Mouse (Mus musculus): ENCODE measurements around the gene Dscam. TPM values are rescaled to one million over a fixed set of nuclear protein-coding genes. Genes with fewer than 3 reads are reported as not detected.

Gene Dscam
- polyA plus RNA-seq, 1 experiment from 2014 or later: 13.2 TPM

DNA sequence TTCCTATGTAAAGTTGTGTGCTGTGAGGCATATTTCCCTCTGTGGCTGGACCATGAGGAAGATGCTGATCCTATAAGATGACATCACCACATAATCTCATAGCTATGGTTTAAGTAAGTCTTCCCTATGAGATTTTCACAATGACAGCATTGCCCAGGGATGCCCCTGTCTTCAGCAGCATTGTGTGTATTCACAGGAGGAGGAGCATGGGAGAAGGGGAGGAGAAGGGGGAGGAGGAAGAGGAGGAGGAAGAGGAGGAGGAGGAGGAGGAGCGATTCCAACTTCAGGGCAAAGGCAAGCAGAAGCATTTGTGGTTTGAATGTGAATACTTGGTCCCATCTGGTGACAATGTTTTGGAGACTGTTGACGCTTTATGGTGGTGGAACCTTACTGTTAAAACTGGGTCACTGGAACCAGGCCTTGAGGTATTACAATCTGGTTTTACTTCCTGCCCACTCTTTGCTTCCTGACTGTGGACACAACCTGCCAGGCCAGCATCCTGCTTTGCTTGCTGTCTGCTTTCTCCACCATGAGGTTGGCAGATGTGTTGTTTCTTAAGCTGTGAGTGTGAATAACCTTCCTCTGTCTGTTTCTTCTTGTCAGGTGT lies 154.2 kb downstream of the Dscam start:
- Histone ChIP-seq H3K4me2 (no peak overlapping the region), H3K4me3 (replicated peaks) (no peak overlapping the region), H3K36me3 (no peaks in the 10 kb centered on the region), H3K27ac (replicated peaks) (no peak overlapping the region), H3K4me1 (peaks cover 12% of the 10 kb centered on the region), H3K27me3 (replicated peaks) (no peaks in the 10 kb centered on the region), H3K9me3 (replicated peaks) (no peaks in the 10 kb centered on the region), H3K9ac (replicated peaks) (no peak overlapping the region)
- ATAC-seq (ENCODE audit: low FRiP score): no peak
- 95% methylated on average over 2 of the region's 2 CpGs for WGBS

DNA sequence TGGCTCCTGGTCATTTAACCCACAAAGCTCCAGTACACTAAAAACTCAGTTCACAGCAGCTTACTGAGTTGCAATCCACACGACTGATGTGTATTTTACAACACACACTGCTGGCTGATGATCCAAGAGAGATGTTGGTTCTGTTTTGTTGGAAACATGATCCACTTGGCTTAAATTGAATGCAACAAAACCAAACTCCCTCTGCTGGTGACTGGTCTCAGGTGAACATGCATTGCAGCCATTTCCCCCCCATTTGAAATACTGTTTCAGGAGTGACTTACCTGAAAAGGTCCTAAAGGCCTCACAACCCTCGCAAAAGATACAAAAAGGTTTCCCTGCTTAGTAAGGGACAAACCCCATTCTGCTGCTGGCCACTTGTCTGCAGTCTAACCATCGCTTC lies 156.2 kb downstream of the Dscam start:
- H3K27me3 ChIP-seq (replicated peaks): no peaks in the 10 kb centered on the region
- no peak overlapping the region for H3K4me2 ChIP-seq
- no peak overlapping the region for H3K9ac ChIP-seq (replicated peaks)
- ATAC-seq (ENCODE audit: low FRiP score): no peak
- WGBS: 76% methylated on average over 3 of the region's 3 CpGs
- no peaks in the 10 kb centered on the region for H3K9me3 ChIP-seq (replicated peaks)
- no peak overlapping the region for H3K4me3 ChIP-seq (replicated peaks)
- peaks cover 19% of the 10 kb centered on the region for H3K4me1 ChIP-seq
- no peak overlapping the region for H3K27ac ChIP-seq (replicated peaks)
- H3K36me3 ChIP-seq: no peaks in the 10 kb centered on the region

DNA sequence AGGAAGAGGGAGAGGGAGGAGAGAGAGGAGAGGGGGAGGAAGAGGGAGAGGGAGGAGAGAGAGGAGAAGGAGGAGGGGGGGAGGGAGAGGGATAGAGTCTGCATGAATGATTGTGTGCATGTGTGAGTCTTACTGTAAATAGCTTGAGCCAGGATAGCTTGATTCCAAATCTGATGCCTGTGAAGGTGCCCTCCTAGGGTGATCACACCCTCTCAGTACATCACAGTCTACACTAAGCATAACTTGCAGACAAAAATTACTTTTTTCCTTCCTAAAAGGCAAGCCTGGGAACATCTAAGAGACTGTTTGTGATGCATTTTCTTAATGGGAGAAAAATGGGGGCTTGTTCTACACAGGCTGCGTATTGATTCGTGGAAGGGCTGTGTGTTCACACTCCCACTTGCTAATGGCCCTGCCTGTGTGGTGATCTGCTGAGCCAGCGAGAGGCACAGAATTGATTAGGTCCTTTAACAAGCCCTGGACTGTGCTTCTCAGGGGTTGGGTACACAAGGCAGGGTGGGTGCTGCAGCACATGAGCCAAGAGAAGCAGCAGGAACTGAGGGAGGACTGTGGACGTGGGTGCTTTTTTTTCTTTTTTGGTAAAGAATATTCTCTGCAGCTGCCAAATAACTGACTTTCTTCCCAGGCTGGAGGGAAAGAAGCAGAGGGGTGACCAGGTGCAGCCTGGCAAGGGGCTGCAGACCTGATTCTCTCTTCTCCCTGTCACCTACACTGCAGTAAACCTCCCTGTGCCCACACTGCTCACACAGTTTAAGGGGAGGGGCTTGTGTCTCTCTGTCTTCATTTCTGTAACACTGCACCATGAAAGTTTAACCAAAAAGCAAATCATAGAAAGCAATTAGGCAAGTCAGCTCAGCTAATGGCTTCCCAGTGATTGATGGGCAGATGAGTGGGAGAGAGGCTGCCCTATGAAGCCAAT lies 161.2 kb downstream of the Dscam start:
- Histone ChIP-seq H3K4me1 (peaks cover 31% of the 10 kb centered on the region), H3K4me3 (replicated peaks) (no peak overlapping the region), H3K4me2 (no peak overlapping the region), H3K27me3 (replicated peaks) (no peaks in the 10 kb centered on the region), H3K9ac (replicated peaks) (no peak overlapping the region; the same call in 1 of the 2 replicates), H3K36me3 (no peaks in the 10 kb centered on the region), H3K27ac (replicated peaks) (peak overlapping the region; percentile 72), H3K9me3 (replicated peaks) (no peaks in the 10 kb centered on the region)
- 36% methylated on average over 4 of the region's 4 CpGs for WGBS
- ATAC-seq (ENCODE audit: low FRiP score): peak; percentile 78; the same call in 1 of the 2 replicates

DNA sequence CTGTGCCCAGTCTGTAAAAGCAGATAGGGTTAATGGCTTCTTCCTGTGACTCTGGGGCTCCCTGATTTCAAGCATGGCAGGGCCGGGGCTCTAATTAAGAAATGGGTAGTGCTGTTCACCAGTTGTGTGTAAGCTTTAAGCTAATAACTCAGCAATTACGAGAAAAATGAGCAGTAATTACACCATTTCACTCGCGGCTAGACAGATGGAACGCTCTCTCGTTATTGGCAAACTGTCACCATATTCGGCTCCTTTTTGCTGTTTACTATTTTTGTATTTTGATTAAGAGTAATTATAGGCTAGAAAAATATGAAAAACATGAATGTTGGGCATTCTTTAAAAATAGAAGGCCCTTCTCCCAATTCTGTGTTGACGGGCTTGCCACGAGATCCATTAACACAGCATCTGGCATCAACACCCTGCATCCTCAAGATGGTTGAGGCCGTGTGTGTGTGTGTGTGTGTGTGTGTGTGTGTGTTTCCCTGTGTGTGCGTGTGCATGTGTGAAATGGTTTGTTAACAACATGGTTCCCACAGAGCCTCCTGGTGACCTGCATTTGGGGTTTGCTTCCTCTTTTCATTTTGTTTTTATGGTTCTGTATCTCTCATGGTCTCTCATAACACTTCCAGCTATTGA lies 162.5 kb downstream of the Dscam start:
- no peak overlapping the region for H3K4me3 ChIP-seq (replicated peaks)
- H3K4me1 ChIP-seq: peaks cover 40% of the 10 kb centered on the region
- H3K36me3 ChIP-seq: no peaks in the 10 kb centered on the region
- no peak for ATAC-seq (ENCODE audit: low FRiP score)
- H3K4me2 ChIP-seq: no peak overlapping the region
- no peak overlapping the region for H3K9ac ChIP-seq (replicated peaks)
- WGBS: 44% methylated on average over 11 of the region's 11 CpGs
- peak overlapping the region; percentile 52; the same call in 1 of the 2 replicates for H3K27ac ChIP-seq (replicated peaks)
- no peaks in the 10 kb centered on the region for H3K27me3 ChIP-seq (replicated peaks)
- H3K9me3 ChIP-seq (replicated peaks): no peaks in the 10 kb centered on the region

DNA sequence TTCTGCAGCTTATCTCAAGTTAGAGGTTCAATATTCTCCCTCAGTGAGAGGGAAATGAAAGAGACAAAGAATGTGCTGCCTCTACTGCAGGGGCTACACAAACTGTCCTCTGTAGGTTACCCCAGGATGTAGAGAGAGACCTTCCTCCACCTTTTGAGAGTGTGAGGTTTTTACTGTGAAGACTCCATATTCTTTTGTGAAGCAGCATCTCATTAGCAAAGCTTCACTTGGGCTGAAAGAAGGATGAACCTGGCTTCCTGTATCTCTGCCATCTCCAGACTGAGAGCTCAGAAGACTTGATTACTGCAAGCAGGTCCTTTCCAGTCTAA lies 163.7 kb downstream of the Dscam start:
- peak overlapping the region; percentile 52 for H3K27ac ChIP-seq (replicated peaks)
- H3K9me3 ChIP-seq (replicated peaks): no peaks in the 10 kb centered on the region
- no peak for ATAC-seq (ENCODE audit: low FRiP score)
- H3K4me1 ChIP-seq: peaks cover 49% of the 10 kb centered on the region
- H3K36me3 ChIP-seq: no peaks in the 10 kb centered on the region
- no peak overlapping the region for H3K9ac ChIP-seq (replicated peaks)
- H3K4me2 ChIP-seq: no peak overlapping the region
- H3K4me3 ChIP-seq (replicated peaks): no peak overlapping the region
- no peaks in the 10 kb centered on the region for H3K27me3 ChIP-seq (replicated peaks)

DNA sequence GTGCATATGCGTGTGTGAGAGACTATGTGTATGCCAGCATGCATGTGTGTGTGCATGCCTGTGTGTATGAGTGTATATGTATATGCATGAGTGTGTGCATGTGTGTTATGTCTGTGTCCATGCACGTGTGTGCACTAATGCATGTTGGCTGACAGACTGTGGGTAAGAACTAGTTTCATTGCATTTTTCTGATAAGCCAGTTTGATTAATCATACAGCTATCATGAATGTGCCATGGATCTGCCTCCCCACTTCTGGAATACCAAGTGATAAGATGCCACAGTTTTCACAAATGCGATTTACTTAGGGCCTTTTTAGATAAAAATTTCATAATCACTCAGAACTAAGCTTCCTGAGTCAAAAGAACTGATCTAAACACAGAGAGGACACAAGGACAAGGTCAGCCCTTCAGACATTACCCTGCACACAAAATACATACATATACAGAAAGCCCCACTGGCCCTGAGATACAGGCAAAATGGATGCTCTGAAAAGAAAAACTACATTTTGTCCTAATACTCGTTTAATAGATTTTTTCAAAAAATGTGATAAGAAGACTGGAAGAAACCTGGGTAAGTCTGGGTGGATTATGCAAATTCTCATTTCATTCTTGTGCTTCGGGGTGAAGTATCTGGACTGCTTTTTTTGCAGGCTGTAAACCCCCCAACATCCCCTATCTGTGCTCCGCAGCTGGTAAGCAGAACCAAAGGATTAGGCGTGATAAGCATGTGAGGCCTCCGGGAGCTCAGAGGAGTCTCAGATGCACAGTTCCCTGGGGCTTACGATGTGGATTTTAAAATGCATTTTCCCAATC lies 164.3 kb downstream of the Dscam start:
- H3K36me3 ChIP-seq: no peaks in the 10 kb centered on the region
- no peaks in the 10 kb centered on the region for H3K9me3 ChIP-seq (replicated peaks)
- 68% methylated on average over 9 of the region's 9 CpGs for WGBS
- H3K4me2 ChIP-seq: no peak overlapping the region
- H3K27ac ChIP-seq (replicated peaks): peak overlapping the region; percentile 52
- no peak overlapping the region for H3K9ac ChIP-seq (replicated peaks)
- H3K4me3 ChIP-seq (replicated peaks): no peak overlapping the region
- no peak for ATAC-seq (ENCODE audit: low FRiP score)
- no peaks in the 10 kb centered on the region for H3K27me3 ChIP-seq (replicated peaks)
- peaks cover 49% of the 10 kb centered on the region for H3K4me1 ChIP-seq

DNA sequence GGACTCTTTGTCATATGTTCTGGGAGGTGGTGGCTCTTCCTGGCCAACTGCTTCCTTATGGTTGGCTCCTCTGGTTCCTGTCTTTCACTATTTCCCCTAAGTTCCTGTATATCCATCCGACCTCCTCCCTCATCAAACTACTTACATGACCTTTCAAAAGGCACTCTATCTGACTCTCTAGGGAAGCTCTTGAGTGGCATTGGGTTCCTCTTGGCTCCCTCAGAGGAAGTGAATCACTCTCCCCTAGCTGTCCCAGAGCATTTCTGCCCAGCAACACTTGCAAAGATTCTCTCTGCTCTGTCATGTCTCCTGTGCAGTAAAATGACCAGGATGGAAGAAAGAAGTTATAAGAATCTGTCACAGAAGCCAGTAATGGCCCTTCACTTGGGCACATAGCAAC lies 166.6 kb downstream of the Dscam start:
- H3K4me2 ChIP-seq: no peak overlapping the region
- peaks cover 39% of the 10 kb centered on the region for H3K4me1 ChIP-seq
- H3K27ac ChIP-seq (replicated peaks): no peak overlapping the region
- no peaks in the 10 kb centered on the region for H3K36me3 ChIP-seq
- 68% methylated on average over 1 of the region's 1 CpGs for WGBS
- no peaks in the 10 kb centered on the region for H3K9me3 ChIP-seq (replicated peaks)
- no peaks in the 10 kb centered on the region for H3K27me3 ChIP-seq (replicated peaks)
- H3K9ac ChIP-seq (replicated peaks): no peak overlapping the region
- H3K4me3 ChIP-seq (replicated peaks): no peak overlapping the region
- ATAC-seq (ENCODE audit: low FRiP score): no peak

DNA sequence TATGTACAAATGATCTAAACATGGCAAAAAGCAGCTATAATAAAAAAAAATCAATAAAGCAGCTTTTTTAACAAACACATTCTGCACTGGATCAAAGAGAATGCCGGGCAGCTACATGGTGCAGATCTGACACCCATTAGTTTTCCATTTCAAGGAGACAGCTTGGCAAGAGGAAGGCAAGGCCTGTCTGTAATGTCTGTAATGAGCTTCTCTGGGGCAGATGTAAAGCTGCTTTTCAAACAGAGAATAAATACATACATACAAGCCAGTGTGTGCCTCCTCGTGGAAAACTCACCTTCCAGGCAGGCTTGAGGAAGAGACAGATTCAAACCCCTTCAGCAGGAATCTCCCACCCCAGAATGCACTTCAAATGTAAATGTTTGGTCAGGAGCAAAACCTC lies 167.7 kb downstream of the Dscam start:
- Histone ChIP-seq H3K4me2 (no peak overlapping the region), H3K36me3 (no peaks in the 10 kb centered on the region), H3K27ac (replicated peaks) (no peak overlapping the region; the same call in 1 of the 2 replicates), H3K4me3 (replicated peaks) (no peak overlapping the region), H3K9ac (replicated peaks) (no peak overlapping the region), H3K4me1 (peaks cover 32% of the 10 kb centered on the region), H3K27me3 (replicated peaks) (no peaks in the 10 kb centered on the region), H3K9me3 (replicated peaks) (no peaks in the 10 kb centered on the region)
- 41% methylated on average over 2 of the region's 2 CpGs for WGBS
- no peak for ATAC-seq (ENCODE audit: low FRiP score)

DNA sequence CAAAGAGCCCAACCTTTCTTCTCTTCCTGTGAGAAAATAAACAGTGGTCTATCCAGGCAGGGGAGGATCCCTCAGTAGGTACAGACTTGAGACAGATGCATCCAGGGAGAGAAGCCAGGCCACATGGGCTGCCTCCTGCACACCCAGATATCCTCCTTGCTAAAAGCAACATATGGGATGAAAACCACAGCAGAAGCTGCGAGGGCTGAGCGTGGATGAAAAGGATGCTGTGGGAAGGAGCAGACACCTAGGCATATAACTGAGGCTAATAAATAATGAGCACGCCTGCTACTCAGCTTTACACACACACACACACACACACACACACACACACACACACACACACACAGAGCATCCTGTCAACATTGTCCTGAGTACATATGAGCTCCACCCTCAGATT lies 168.4 kb downstream of the Dscam start:
- peak overlapping the region; percentile 60 for H3K27ac ChIP-seq (replicated peaks)
- no peaks in the 10 kb centered on the region for H3K9me3 ChIP-seq (replicated peaks)
- no peaks in the 10 kb centered on the region for H3K36me3 ChIP-seq
- no peak overlapping the region for H3K4me3 ChIP-seq (replicated peaks)
- no peak for ATAC-seq (ENCODE audit: low FRiP score)
- H3K9ac ChIP-seq (replicated peaks): no peak overlapping the region
- no peaks in the 10 kb centered on the region for H3K27me3 ChIP-seq (replicated peaks)
- 61% methylated on average over 3 of the region's 3 CpGs for WGBS
- no peak overlapping the region for H3K4me2 ChIP-seq
- peaks cover 26% of the 10 kb centered on the region for H3K4me1 ChIP-seq

DNA sequence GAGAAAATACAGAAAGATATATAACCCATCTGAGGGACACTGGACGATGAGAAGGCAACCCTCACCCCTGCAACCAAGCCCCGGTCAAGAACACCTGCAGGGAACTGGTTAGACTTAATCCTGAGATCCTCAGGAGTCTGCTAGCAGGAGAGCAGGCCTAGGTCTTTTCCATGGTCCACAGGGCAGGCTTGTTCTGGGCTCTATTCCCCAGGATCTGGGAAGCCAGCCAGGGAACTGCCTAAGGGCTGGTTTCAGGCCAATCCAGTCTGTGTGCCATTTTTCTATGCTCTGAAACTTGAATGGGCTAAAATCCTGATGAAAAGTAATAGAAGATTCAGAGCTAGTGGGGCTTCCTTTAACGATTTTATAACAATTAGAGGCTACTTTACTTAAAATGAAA lies 173.7 kb downstream of the Dscam start:
- Histone ChIP-seq H3K4me2 (no peak overlapping the region), H3K27ac (replicated peaks) (peak overlapping the region; percentile 54; the same call in 1 of the 2 replicates), H3K36me3 (no peaks in the 10 kb centered on the region), H3K27me3 (replicated peaks) (no peaks in the 10 kb centered on the region), H3K4me1 (peaks cover 28% of the 10 kb centered on the region), H3K4me3 (replicated peaks) (no peak overlapping the region), H3K9me3 (replicated peaks) (no peaks in the 10 kb centered on the region), H3K9ac (replicated peaks) (no peak overlapping the region)
- ATAC-seq (ENCODE audit: low FRiP score): peak; percentile 62; the same call in 1 of the 2 replicates
- 60% methylated on average over 3 of the region's 3 CpGs for WGBS

DNA sequence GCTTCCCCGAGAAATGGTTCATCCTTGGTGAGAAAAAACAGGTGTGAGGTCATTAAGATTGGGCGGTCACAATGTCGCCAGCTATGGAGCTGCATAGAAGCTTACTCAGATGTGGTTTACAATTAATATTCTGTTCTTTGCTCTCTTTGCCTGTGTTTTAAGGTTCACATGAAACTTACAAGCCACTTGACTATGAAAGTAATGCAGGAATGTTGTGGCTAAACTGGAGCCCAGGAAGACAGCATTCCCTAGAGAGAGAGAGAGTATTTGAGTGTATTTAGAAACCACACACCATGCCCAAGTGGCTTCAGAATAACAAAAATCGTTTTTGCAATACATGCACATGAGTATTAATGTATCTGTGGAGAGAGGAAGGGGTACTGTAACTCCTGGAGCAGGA lies 174.7 kb downstream of the Dscam start:
- Histone ChIP-seq H3K4me3 (replicated peaks) (no peak overlapping the region), H3K9ac (replicated peaks) (no peak overlapping the region), H3K4me1 (peaks cover 28% of the 10 kb centered on the region), H3K4me2 (no peak overlapping the region), H3K36me3 (no peaks in the 10 kb centered on the region), H3K27ac (replicated peaks) (peak overlapping the region; percentile 57), H3K27me3 (replicated peaks) (no peaks in the 10 kb centered on the region), H3K9me3 (replicated peaks) (no peaks in the 10 kb centered on the region)
- ATAC-seq (ENCODE audit: low FRiP score): no peak
- WGBS: 66% methylated on average over 4 of the region's 4 CpGs
